Mouse (Mus musculus) embryo, embryonic 10.5 days (tissue): ENCODE measurements around the gene Prrt1.

Source experiments
- DNase-seq: peaks from one replicate; pipeline ENCODE4 v3.0.0-alpha.2; 2015; ENCODE audit warnings: low spot score

Prrt1 gene

DNA sequence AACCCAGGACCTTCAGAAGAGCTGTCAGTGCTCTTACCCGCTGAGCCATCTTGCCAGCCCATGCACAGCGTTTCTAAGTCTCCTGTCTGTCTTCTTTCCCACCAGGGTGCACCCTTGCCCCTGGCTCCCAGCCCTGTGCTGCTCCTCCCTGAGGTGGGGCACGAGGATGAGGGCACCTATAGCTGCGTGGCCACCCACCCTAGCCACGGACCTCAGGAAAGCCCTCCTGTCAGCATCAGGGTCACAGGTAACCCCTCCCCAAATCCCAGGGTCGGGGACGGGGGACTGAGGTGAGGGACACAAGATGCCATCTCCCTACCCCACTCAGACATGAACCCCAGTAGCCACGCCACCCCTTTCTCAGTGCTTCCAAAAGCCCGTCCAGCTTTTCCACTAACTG is 29.4 kb upstream of the Prrt1 start:
- no peak for DNase-seq

- DNase-seq: no peak
Observed at GRCm38 (mm10) chr17:34601796-34602195, 27.5 kb upstream of the Prrt1 start.

- peak; percentile 100 for DNase-seq
Observed at GRCm38 (mm10) chr17:34603375-34604060, 25.8 kb upstream of the Prrt1 start, which contains the start of gene Rnf5. TSS of gene Rnf5 (minus strand) at chr17:34603690.

GRCm38 (mm10) chr17:34604061-34604508 is 25.2 kb upstream of the Prrt1 start, which contains the start of gene Agpat1:
TSS of gene Agpat1 (plus strand) at chr17:34604262.
- peak; percentile 100 for DNase-seq

GRCm38 (mm10) chr17:34604511-34605237 is 24.7 kb upstream of the Prrt1 start:
- no peak for DNase-seq

- DNase-seq: peak; percentile 96
Observed at GRCm38 (mm10) chr17:34605609-34606008, 23.7 kb upstream of the Prrt1 start.

DNA sequence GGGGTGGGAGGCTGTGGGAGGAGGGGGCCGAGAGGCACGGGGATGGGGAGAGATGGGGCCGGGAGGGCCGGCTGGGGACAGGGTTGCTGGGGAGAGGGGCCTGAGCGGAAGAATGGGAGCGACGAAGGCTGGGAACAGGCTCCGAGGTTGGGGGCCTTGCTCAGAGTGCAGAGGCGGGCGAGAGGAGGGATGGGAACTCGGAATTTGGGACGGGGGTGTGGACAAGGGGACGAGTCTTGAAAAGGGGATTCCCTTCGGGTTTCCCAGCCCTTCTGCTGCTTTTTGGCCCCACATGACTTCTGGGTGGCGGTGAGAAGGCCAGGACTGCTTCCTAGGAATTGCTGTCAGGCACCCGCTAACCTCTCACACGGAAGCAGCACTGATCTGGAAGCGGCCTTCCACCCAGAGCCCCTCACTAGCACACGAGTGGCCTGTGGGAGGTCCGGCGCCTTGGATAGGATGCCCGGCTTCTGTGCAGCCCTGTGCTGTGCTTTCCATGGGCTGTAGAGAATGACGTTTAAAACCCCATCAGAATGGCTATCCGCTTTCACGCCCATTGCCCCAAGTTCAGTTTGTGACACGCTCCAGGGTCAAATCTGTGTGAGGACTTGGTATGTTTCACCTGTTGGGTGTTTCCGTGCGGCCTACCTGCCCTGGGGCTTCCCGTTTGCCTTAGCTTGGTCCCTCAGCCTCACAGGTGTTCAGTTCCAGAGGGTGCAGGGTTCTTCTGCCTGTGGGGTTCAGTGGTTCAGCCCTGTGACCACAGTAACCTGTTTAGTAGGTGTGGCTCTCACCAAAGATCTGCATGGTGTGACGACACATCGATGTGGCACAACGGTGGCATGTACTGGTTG is 22.9 kb upstream of the Prrt1 start:
- DNase-seq: peak; percentile 38

DNA sequence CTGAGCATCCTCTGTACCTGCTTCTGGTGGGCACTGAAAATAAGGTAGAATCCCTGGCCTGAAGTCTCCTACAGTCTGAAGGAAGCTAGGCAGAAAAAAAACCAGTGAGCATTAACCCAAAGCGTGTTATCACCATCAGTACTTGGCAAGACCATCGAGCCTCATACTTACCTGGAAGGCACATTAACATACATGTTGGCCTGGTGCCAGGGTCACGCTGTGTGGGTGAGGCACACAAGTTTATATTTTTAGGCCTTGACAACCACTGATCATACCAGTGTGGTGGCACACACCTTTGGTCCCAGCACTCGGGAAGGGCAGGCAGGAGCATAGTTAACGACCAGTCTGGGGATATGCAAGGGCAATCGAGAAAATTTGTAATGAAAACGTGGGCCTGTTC is 21.3 kb upstream of the Prrt1 start:
- DNase-seq: no peak

DNA sequence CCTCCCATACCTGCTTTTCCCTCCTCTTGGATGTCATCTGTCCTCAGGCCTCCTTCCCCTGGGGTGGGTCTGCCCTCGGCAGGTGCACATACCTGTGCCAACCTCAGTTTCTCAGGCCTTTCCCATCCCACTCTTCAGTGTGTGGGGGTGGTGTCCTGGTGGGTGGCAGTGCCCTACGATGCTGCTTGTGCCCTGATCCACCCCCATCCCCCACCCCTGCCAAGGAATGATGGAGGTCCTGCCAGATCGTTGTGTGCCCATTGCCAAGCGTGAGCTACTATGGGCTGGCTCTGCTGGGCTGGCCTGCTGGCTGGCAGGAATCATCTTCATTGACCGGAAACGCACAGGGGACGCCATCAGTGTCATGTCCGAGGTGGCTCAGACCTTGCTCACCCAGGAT is 18.3 kb upstream of the Prrt1 start:
- no peak for DNase-seq

GRCm38 (mm10) chr17:34613054-34613645 is 16.2 kb upstream of the Prrt1 start:
- no peak for DNase-seq

GRCm38 (mm10) chr17:34613830-34614229 is 15.5 kb upstream of the Prrt1 start:
- DNase-seq: no peak

GRCm38 (mm10) chr17:34615871-34616270 is 13.5 kb upstream of the Prrt1 start, which contains the start of gene Egfl8:
TSS of gene Egfl8 (minus strand) at chr17:34615971.
- DNase-seq: no peak

DNA sequence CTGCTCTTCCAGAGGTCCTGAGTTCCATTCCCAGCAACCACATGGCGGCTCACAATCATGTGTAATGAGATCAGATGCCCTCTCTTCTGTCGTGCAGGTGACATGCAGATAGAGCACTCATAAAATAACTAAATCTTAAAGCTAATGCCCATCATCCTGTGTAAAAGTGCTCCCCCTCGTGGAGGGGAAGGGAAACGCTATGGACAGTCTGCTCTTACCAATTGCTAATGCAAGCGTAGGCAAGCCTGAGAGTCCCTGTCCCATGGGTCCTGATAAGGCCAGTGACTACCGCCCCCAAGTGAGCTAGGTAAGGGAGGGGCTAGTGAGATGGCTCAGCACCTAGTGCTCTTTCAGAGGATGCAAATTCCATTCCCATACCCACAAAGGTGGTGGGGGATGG is 10.3 kb upstream of the Prrt1 start:
- DNase-seq: peak; percentile 82

GRCm38 (mm10) chr17:34621006-34621405 is 8.3 kb upstream of the Prrt1 start:
- DNase-seq: no peak

DNA sequence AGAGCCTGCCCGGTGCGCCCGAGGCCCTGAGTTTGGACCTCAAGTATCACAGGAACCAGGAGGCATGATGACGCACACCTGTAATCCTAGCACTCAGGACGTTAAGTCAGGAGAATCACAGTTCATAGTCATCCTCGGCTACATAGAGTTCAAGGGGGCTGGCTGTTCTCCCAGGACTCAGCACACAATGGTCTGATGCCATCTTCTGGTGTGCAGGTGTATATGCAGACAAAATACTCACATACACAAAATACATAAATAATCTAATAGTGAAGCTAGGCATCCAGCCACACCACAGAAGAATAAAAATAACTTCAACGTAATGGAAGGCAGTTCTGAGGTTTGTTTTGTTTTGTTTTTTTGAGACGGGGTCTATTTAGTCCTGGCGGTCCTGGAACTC is 6.2 kb upstream of the Prrt1 start:
- DNase-seq: no peak

DNA sequence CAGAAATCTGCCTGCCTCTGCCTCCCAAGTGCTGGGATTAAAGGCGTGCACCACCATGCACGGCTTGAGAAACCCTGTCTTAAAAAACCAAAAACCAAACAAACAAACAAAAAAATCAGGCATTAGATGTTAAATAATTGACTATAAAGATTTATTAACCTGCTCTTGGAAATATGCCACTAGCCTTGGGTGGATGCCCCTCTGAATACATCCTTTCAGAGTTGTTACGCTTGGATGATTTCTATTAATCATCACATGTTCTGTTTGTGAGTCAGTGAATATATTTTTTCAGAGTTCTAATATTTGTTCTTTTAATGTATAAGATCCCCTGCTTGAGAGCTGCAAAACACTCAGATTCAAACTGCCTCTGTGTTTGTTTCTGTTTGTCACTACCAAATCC is 4.4 kb upstream of the Prrt1 start:
- no peak for DNase-seq

- no peak for DNase-seq
Observed at GRCm38 (mm10) chr17:34626062-34626772, 3.1 kb upstream of the Prrt1 start.

DNA sequence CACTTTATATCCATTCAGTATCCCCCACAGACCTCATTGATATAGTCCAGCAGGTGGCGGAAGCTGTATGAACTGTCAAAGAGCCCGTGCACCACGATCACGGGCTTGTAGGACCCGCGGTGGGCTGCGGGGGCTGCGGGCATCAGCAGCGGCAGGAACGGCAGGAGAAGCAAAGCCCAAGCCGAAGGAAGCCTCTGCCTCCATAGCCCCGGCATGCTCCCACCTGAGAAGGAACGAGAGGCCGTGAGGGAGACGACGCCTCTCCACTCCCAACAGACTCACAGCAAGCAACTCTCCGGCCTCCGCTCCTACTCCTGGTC is 2.6 kb upstream of the Prrt1 start:
- peak; percentile 79 for DNase-seq

- DNase-seq: peak; percentile 92
Observed at GRCm38 (mm10) chr17:34627093-34627942, 2.0 kb upstream of the Prrt1 start.

- DNase-seq: no peak
Observed at GRCm38 (mm10) chr17:34627943-34628643, 1.2 kb upstream of the Prrt1 start, which contains the start of gene Ppt2. TSS of gene Ppt2 (minus strand) at chr17:34628510.
